In genomic region chr3:51796219-51796828, GRCm38 (mm10) we compare ENCODE assay signal across 8 mouse cellular contexts.
DNase-seq lines count a peak whose midpoint lies in the region; ATAC-seq and TF ChIP-seq lines count a peak whose summit lies in the region.

No protein-coding gene starts in this region.

- no peak for TF ChIP-seq CTCF in gastrocnemius, adult 2 months (IDR thresholded peaks at IDR 0.05)

- 69% methylated on average over 12 of the region's 12 CpGs for WGBS in heart, embryonic 10.5 days
- 50% methylated on average over 12 of the region's 12 CpGs for WGBS in liver, embryonic 16.5 days (ENCODE audit: insufficient replicate concordance)
- WGBS in neural tube, embryonic 15.5 days, result 48% methylated on average over 12 of the region's 12 CpGs

- H3K4me1 ChIP-seq in heart, embryonic 10.5 days, result peaks cover 28% of the 10 kb centered on the region
- H3K4me1 ChIP-seq in liver, embryonic 16.5 days (ENCODE audit: control insufficient read depth, low read depth, low read length), result no peaks in the 10 kb centered on the region
- peaks cover 58% of the 10 kb centered on the region for H3K4me1 ChIP-seq in neural tube, embryonic 15.5 days

- no peaks in the 10 kb centered on the region for H3K9me3 ChIP-seq in heart, embryonic 10.5 days
- H3K9me3 ChIP-seq in liver, embryonic 16.5 days (replicated peaks; ENCODE audit: control insufficient read depth, low read length), result no peaks in the 10 kb centered on the region
- no peaks in the 10 kb centered on the region for H3K9me3 ChIP-seq in neural tube, embryonic 15.5 days (replicated peaks)

- H3K9ac ChIP-seq in liver, embryonic 16.5 days (ENCODE audit: low read depth, low read length), result no peak overlapping the region
- H3K9ac ChIP-seq in neural tube, embryonic 15.5 days (replicated peaks), result peak overlapping the region; percentile 32; the same call in 1 of the 2 replicates

- DNase-seq in gastrocnemius, adult 2 months, result peak; percentile 52
- DNase-seq in gastrocnemius, postnatal 14 days, result no peak
- DNase-seq in cerebellum, adult 9-10 months, result peak; percentile 90
- no peak for DNase-seq in heart, embryonic 10.5 days (ENCODE audit: low spot score)
- peak; percentile 50 for DNase-seq in kidney, adult 18-20 months

- peak overlapping the region; percentile 4 for H3K4me3 ChIP-seq in gastrocnemius, adult 2 months
- peak overlapping the region; percentile 8; the same call in 1 of the 2 replicates for H3K4me3 ChIP-seq in heart, embryonic 10.5 days
- no peak overlapping the region for H3K4me3 ChIP-seq in liver, embryonic 16.5 days (ENCODE audit: low read depth, low read length)
- H3K4me3 ChIP-seq in neural tube, embryonic 15.5 days (replicated peaks), result peak overlapping the region; percentile 8; the same call in 1 of the 2 replicates

- H3K27ac ChIP-seq in gastrocnemius, adult 2 months, result peak overlapping the region; percentile 1; the same call in 1 of the 2 replicates
- peak overlapping the region; percentile 53 for H3K27ac ChIP-seq in heart, embryonic 10.5 days
- no peak overlapping the region for H3K27ac ChIP-seq in liver, embryonic 16.5 days (ENCODE audit: low read length)
- H3K27ac ChIP-seq in neural tube, embryonic 15.5 days (replicated peaks), result peak overlapping the region; percentile 72

- peak; percentile 47; the same call in 1 of the 2 replicates for ATAC-seq in liver, embryonic 16.5 days (ENCODE audit: low read depth)
- peak; percentile 66; the same call in 1 of the 2 replicates for ATAC-seq in neural tube, embryonic 15.5 days (ENCODE audit: low FRiP score)
- ATAC-seq in monocyte, adult 5-6 weeks (replicated peaks; ENCODE audit: insufficient number of reproducible peaks, low FRiP score, low TSS enrichment, poor library complexity, severe bottlenecking), result no peak

- H3K4me2 ChIP-seq in liver, embryonic 16.5 days (ENCODE audit: low read depth, low read length), result peak overlapping the region; percentile 15
- H3K4me2 ChIP-seq in neural tube, embryonic 15.5 days, result peak overlapping the region; percentile 43

- H3K27me3 ChIP-seq in heart, embryonic 10.5 days (ENCODE audit: insufficient read depth, poor library complexity, severe bottlenecking), result no peaks in the 10 kb centered on the region
- no peaks in the 10 kb centered on the region for H3K27me3 ChIP-seq in liver, embryonic 16.5 days (ENCODE audit: control insufficient read depth, insufficient read depth, low read depth, low read length)
- no peaks in the 10 kb centered on the region for H3K27me3 ChIP-seq in neural tube, embryonic 15.5 days (replicated peaks)

- H3K36me3 ChIP-seq in heart, embryonic 10.5 days, result no peaks in the 10 kb centered on the region
- H3K36me3 ChIP-seq in liver, embryonic 16.5 days (ENCODE audit: control insufficient read depth, insufficient read depth), result no peaks in the 10 kb centered on the region
- H3K36me3 ChIP-seq in neural tube, embryonic 15.5 days, result no peaks in the 10 kb centered on the region

- intact Hi-C loops in gastrocnemius, adult 2 months (cut with DNase I), result no loop called here
- intact Hi-C loops in gastrocnemius, postnatal 14 days (cut with DNase I; ENCODE audit: low total_unique reads), result no loop called here

Comparison
In these comparisons a context has a peak if more than half of its experiments do, and no peak if none do; other contexts are left out.
1. DNase-seq: peak in gastrocnemius, adult 2 months (single experiment), cerebellum, adult 9-10 months (single experiment) and kidney, adult 18-20 months (single experiment); none in gastrocnemius, postnatal 14 days (single experiment) and heart, embryonic 10.5 days (single experiment).